Mouse (Mus musculus): ENCODE results near the gene Zfyve19. TPM values are rescaled to one million over a fixed set of nuclear protein-coding genes. Genes with fewer than 3 reads are reported as not detected.

Zfyve19 gene
- 23.7 and 42.8 TPM in 2 replicates for polyA plus RNA-seq (2012; rRNA removed)

GRCm38 (mm10) chr2:119208344-119209175 lies at the start of gene Zfyve19, which contains the start of gene Dnajc17:
TSS of gene Zfyve19 (plus strand) at chr2:119208617.
TSS of gene Dnajc17 (minus strand) at chr2:119208795.
- peaks cover 5% of the 10 kb centered on the region; the same call in 1 of the 2 replicates for H3K4me1 ChIP-seq (ENCODE audit: control insufficient read depth, insufficient read depth, insufficient read length)
- peak within 1 kb of the TSS; percentile 88 for H3K27ac ChIP-seq (ENCODE audit: insufficient read depth, low read length)
- under 1% methylated on average over 51 of the region's 51 CpGs for WGBS
- DNase-seq (ENCODE audit: low read depth in 1 of 2, low spot score in 2 of 2), result peak; percentile 89 to 94
- peak within 1 kb of the TSS; percentile 91 for H3K4me3 ChIP-seq (ENCODE audit: extremely low read depth, insufficient read depth, insufficient read length)
- TF ChIP-seq CTCF (IDR thresholded peaks at IDR 0.05; ENCODE audit: extremely low read depth, insufficient read depth, insufficient read length, insufficient replicate concordance) (no peak), POLR2A (IDR thresholded peaks at IDR 0.05; ENCODE audit: low read depth, low read length) (peak; percentile 48; the same call in 1 of the 2 replicates)
- no peaks in the 10 kb centered on the region for H3K27me3 ChIP-seq (ENCODE audit: control insufficient read depth, insufficient read depth, low read length)
- peaks cover 7% of the 10 kb centered on the region for H3K36me3 ChIP-seq (ENCODE audit: control insufficient read depth, insufficient read depth, low read length)

- no peak overlapping the region for H3K27ac ChIP-seq (ENCODE audit: insufficient read depth, low read length)
- WGBS, result 81% methylated on average over 2 of the region's 2 CpGs
- peaks cover 3% of the 10 kb centered on the region; the same call in 1 of the 2 replicates for H3K27me3 ChIP-seq (ENCODE audit: control insufficient read depth, insufficient read depth, low read length)
- DNase-seq (ENCODE audit: low read depth in 1 of 2, low spot score in 2 of 2), result no peak
- no peak for TF ChIP-seq CTCF (IDR thresholded peaks at IDR 0.05; ENCODE audit: extremely low read depth, insufficient read depth, insufficient read length, insufficient replicate concordance)
- TF ChIP-seq POLR2A (IDR thresholded peaks at IDR 0.05; ENCODE audit: low read depth, low read length), result no peak
- H3K4me3 ChIP-seq (ENCODE audit: extremely low read depth, insufficient read depth, insufficient read length), result no peak overlapping the region
- no peaks in the 10 kb centered on the region for H3K4me1 ChIP-seq (ENCODE audit: control insufficient read depth, insufficient read depth, insufficient read length)
- H3K36me3 ChIP-seq (ENCODE audit: control insufficient read depth, insufficient read depth, low read length), result no peaks in the 10 kb centered on the region
Measured at GRCm38 (mm10) chr2:119161247-119161646, 47.2 kb upstream of the Zfyve19 start.

- WGBS, result 35% methylated on average over 3 of the region's 3 CpGs
- H3K27me3 ChIP-seq (ENCODE audit: control insufficient read depth, insufficient read depth, low read length), result peaks cover 5% of the 10 kb centered on the region
- TF ChIP-seq POLR2A (IDR thresholded peaks at IDR 0.05; ENCODE audit: low read depth, low read length) (no peak), CTCF (IDR thresholded peaks at IDR 0.05; ENCODE audit: extremely low read depth, insufficient read depth, insufficient read length, insufficient replicate concordance) (no peak)
- H3K36me3 ChIP-seq (ENCODE audit: control insufficient read depth, insufficient read depth, low read length), result no peaks in the 10 kb centered on the region
- no peak for DNase-seq (ENCODE audit: low read depth in 1 of 2, low spot score in 2 of 2)
- no peak overlapping the region for H3K4me3 ChIP-seq (ENCODE audit: extremely low read depth, insufficient read depth, insufficient read length)
- H3K4me1 ChIP-seq (ENCODE audit: control insufficient read depth, insufficient read depth, insufficient read length), result peaks cover 11% of the 10 kb centered on the region
- no peak overlapping the region for H3K27ac ChIP-seq (ENCODE audit: insufficient read depth, low read length)
Measured at GRCm38 (mm10) chr2:119163135-119163534, 45.3 kb upstream of the Zfyve19 start.

- 92% methylated on average over 4 of the region's 4 CpGs for WGBS
- H3K4me3 ChIP-seq (ENCODE audit: extremely low read depth, insufficient read depth, insufficient read length), result no peak overlapping the region
- no peaks in the 10 kb centered on the region for H3K36me3 ChIP-seq (ENCODE audit: control insufficient read depth, insufficient read depth, low read length)
- no peak overlapping the region for H3K27ac ChIP-seq (ENCODE audit: insufficient read depth, low read length)
- H3K27me3 ChIP-seq (ENCODE audit: control insufficient read depth, insufficient read depth, low read length), result peaks cover 5% of the 10 kb centered on the region
- no peak for DNase-seq (ENCODE audit: low read depth in 1 of 2, low spot score in 2 of 2)
- H3K4me1 ChIP-seq (ENCODE audit: control insufficient read depth, insufficient read depth, insufficient read length), result peaks cover 11% of the 10 kb centered on the region
- TF ChIP-seq CTCF (IDR thresholded peaks at IDR 0.05; ENCODE audit: extremely low read depth, insufficient read depth, insufficient read length, insufficient replicate concordance) (no peak), POLR2A (IDR thresholded peaks at IDR 0.05; ENCODE audit: low read depth, low read length) (no peak)
Measured at GRCm38 (mm10) chr2:119163999-119164398, 44.4 kb upstream of the Zfyve19 start.

- DNase-seq (ENCODE audit: low read depth in 1 of 2, low spot score in 2 of 2), result no peak
- TF ChIP-seq POLR2A (IDR thresholded peaks at IDR 0.05; ENCODE audit: low read depth, low read length) (no peak), CTCF (IDR thresholded peaks at IDR 0.05; ENCODE audit: extremely low read depth, insufficient read depth, insufficient read length, insufficient replicate concordance) (no peak)
- Histone ChIP-seq H3K27me3 (ENCODE audit: control insufficient read depth, insufficient read depth, low read length) (peaks cover 5% of the 10 kb centered on the region), H3K4me3 (ENCODE audit: extremely low read depth, insufficient read depth, insufficient read length) (no peak overlapping the region), H3K4me1 (ENCODE audit: control insufficient read depth, insufficient read depth, insufficient read length) (peaks cover 11% of the 10 kb centered on the region), H3K27ac (ENCODE audit: insufficient read depth, low read length) (no peak overlapping the region), H3K36me3 (ENCODE audit: control insufficient read depth, insufficient read depth, low read length) (no peaks in the 10 kb centered on the region)
Measured at GRCm38 (mm10) chr2:119165401-119165800, 43.0 kb upstream of the Zfyve19 start.

- 1% methylated on average over 60 of the region's 60 CpGs for WGBS
- Histone ChIP-seq H3K27ac (ENCODE audit: insufficient read depth, low read length) (no peak within 1 kb of the TSS), H3K4me1 (ENCODE audit: control insufficient read depth, insufficient read depth, insufficient read length) (peaks cover 11% of the 10 kb centered on the region), H3K27me3 (ENCODE audit: control insufficient read depth, insufficient read depth, low read length) (peaks cover 5% of the 10 kb centered on the region), H3K36me3 (ENCODE audit: control insufficient read depth, insufficient read depth, low read length) (no peaks in the 10 kb centered on the region), H3K4me3 (ENCODE audit: extremely low read depth, insufficient read depth, insufficient read length) (peak within 1 kb of the TSS; percentile 57)
- TF ChIP-seq CTCF (IDR thresholded peaks at IDR 0.05; ENCODE audit: extremely low read depth, insufficient read depth, insufficient read length, insufficient replicate concordance) (no peak), POLR2A (IDR thresholded peaks at IDR 0.05; ENCODE audit: low read depth, low read length) (no peak)
- no peak for DNase-seq (ENCODE audit: low read depth in 1 of 2, low spot score in 2 of 2)
Measured at GRCm38 (mm10) chr2:119166901-119167865, 41.2 kb upstream of the Zfyve19 start, which contains the start of gene Gchfr. TSS of gene Gchfr (plus strand) at chr2:119167773.

Data from spleen, adult 2 months (tissue).